Mouse (Mus musculus): ENCODE results near the gene Gm5447.

The Gm5447 gene

DNA sequence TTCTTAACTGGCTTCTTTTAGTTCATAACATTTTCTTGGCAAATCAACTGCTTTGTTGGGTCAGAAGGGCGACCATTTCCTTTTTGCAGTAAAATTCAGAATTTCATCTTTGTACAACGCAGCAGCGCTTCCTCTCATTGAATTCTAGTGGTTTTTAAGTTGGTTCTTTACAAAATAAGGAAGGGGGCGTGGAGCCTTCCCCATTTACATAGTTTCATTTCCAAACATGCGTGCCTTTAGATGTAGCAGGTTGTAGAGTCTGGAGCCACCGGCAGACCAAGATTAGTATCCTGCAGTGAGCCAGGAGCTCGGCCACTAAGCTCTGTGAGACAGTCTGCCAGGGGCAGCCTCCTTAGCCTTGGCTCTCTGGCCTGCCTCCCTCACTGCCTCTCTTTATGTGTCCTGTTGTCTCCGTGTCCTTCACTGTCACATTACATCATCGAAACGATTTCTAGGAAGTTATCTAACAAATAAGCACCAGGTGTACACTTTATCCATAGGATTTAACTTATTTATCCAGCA is 13.0 kb downstream of the Gm5447 start:
- no peak for DNase-seq (ENCODE audit: low spot score)

- DNase-seq (ENCODE audit: low spot score), result no peak
These were observed 13.7 kb downstream of the Gm5447 start for GRCm38 (mm10) chr13:30987686-30988085.

DNA sequence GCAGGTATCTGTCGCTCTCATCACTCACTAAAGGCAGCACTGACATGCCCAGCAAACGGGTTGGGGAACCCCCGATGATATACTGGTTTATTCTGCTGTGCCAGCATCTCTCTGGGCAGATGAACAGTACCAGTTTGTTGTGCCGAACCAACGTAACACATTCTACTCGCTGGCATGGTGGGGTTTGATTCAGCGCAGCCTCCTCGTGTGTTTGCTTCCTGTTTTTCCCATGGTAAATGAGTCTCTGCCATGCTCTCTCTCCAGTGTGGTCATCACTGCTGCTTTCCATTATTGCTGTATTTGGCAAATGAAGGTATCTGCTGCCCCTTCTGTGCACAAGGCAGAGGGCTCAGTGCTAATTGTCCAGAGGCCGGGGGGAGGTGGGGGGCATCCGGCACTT is 15.7 kb downstream of the Gm5447 start:
- DNase-seq (ENCODE audit: low spot score), result no peak

- no peak for DNase-seq (ENCODE audit: low spot score)
These were observed 16.2 kb downstream of the Gm5447 start for GRCm38 (mm10) chr13:30990233-30990632.

DNA sequence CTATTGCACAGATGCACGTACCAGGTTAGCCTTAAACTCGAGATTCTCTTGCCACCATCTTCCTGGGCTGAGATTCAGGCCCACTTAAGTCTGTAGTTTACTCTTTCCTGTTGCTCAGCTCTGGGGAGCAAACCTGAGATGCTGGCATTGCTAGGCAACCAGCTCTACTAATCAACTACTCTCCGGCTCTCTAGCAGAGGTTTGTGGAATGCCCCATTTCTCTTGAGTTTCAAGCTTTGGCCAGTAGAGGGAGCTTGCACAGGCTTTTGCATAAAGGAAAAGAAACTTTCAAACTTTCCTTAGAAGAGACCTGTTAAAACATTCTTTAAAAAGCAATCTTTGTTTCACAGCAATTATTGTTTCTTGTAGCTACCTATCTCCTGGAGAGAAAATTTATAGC is 19.8 kb downstream of the Gm5447 start:
- peak; percentile 72 for DNase-seq (ENCODE audit: low spot score)

- no peak for DNase-seq (ENCODE audit: low spot score)
These were observed 20.4 kb downstream of the Gm5447 start for GRCm38 (mm10) chr13:30994249-30994858.

GRCm38 (mm10) chr13:30997526-30998253 is 23.7 kb downstream of the Gm5447 start:
- DNase-seq (ENCODE audit: low spot score), result no peak

GRCm38 (mm10) chr13:30999799-31000198 is 25.8 kb downstream of the Gm5447 start:
- no peak for DNase-seq (ENCODE audit: low spot score)

DNA sequence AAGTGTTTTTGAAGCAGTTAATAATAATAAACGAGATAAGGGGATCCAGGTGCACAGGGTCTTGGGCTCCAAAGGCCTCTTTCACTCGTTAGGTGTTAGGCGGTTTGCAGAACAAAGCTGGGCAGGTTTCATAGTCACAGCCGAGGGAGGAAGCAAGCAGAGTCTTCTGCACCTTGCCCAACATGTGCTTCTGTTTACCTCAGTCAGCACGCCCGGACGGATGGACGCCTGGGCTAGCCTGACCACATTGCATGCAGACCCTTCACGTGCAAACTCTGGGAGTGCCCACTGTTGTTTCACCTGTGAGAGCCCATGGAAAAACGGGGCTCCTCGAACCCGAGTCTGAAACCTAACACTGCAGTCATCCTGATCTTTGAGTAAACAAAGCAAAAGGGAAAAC is 30.5 kb downstream of the Gm5447 start:
- peak; percentile 16 for DNase-seq (ENCODE audit: low spot score)

GRCm38 (mm10) chr13:31004995-31005394 is 31.0 kb downstream of the Gm5447 start:
- no peak for DNase-seq (ENCODE audit: low spot score)

- no peak for DNase-seq (ENCODE audit: low spot score)
These were observed 43.5 kb downstream of the Gm5447 start for GRCm38 (mm10) chr13:31017545-31017944.

GRCm38 (mm10) chr13:31021514-31021913 is 47.5 kb downstream of the Gm5447 start:
- DNase-seq (ENCODE audit: low spot score), result no peak

DNA sequence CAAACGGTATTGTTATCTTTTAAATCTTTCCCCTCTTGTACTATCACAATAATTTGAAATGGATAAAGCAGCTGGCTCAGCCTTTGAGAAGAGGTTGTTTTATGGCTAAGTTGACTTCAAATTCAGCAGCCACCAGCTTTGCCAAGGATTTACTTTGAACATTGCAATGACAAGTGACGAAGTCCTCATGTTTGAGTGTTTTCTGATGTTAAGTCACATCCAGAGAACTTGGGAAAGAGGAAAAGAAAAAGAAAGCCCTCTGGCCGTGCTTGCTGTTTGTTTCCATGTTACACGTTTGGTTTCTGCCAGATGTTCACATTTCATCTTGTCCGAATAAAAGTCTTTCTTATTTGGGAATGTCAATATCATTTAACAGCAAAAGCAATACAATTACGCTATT is 47.9 kb downstream of the Gm5447 start:
- no peak for DNase-seq (ENCODE audit: low spot score)

DNA sequence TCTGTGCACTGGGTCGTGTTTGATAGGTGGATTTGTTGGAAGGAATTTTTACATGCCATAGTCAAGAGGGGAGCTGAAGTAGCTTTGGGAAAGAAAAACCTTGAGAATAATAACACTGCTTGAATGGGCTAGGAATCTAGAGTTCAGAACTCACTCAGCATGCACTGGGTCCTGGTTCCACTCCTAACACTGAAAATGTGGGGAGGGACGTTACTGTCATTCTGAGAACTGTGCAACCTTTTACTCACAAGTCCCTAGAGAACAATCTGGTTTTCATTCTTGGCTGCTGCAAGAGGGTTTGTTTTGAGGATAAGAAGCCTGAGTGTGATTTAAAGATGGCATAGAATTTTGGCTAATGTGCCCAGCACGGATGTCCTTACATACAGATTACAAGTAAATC is 49.7 kb downstream of the Gm5447 start:
- DNase-seq (ENCODE audit: low spot score), result no peak

Measured in embryo, embryonic 10 days (tissue).